Mouse (Mus musculus) embryonic facial prominence, embryonic 10.5 days (tissue): ENCODE measurements around the gene Pcca. TPM values are rescaled to one million over a fixed set of nuclear protein-coding genes. Genes with fewer than 3 reads are reported as not detected.

Experiments
- DNase-seq: peaks from one replicate; pipeline ENCODE4 v3.0.0-alpha.2; 2017; ENCODE audit warnings: low spot score
- H3K27ac ChIP-seq: fragments of 300-500 bp; sonication (generic); replicated peaks from 2 replicates; pipeline ENCODE4 v1.5.1; 2016; ENCODE audit warnings: mild to moderate bottlenecking
- H3K27me3 ChIP-seq: fragments of 300-500 bp; sonication (generic); replicated peaks from 2 replicates; pipeline ENCODE4 v1.6.1; 2016; ENCODE audit warnings: low read depth, mild to moderate bottlenecking; ENCODE audit not compliant: poor library complexity, severe bottlenecking
- H3K36me3 ChIP-seq: fragments of 300-500 bp; sonication (generic); replicated peaks from 2 replicates; pipeline ENCODE4 v1.6.1; 2016; ENCODE audit warnings: mild to moderate bottlenecking, moderate library complexity
- H3K4me1 ChIP-seq: fragments of 300-500 bp; sonication (generic); 2 replicates; pipeline ENCODE4 v1.6.1; 2016
- H3K4me3 ChIP-seq: fragments of 300-500 bp; sonication (generic); 2 replicates; pipeline ENCODE4 v1.5.1; 2016; ENCODE audit warnings: mild to moderate bottlenecking, moderate library complexity
- H3K9me3 ChIP-seq: fragments of 300-500 bp; sonication (generic); 2 replicates; pipeline ENCODE4 v1.6.1; 2016; ENCODE audit warnings: mild to moderate bottlenecking
- WGBS: fragments of 180-500 bp; shearing (Covaris S2); methylation state at CpG from one replicate; pipeline ENCODE4 v1.1.7; 2016; 5-methylcytosine and 5-hydroxymethylcytosine counted together
- polyA plus RNA-seq: library from polyadenylated mRNA; unstranded; fragments of >200 nt; fragmentation: Nextera tagmentation; extraction: Ambion mirVana; gene quantifications from 2 replicates; pipeline ENCODE4 v1.2.1, GENCODE M21; 2016

Pcca gene
- polyA plus RNA-seq, 1 experiment from 2014 or later, result 29.1 TPM

DNA sequence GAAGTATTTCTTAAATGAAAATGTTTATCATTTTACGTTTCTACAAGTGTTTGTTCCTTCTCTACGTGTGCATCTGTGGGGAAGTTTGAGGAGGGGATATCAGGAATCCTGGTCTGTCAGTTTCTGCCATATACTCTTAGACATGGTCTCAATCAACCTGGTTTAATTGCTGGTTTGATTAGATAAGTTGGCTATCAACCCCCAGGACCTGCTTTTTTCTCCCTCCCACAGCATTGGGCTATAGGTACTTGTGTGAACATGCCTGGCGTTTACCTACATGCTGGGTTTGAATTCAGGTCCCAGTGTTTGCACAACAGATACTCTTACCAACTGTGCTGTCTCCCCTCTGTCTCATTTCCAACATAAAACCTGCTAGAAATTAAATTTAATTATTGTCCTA, 78.2 kb downstream of the Pcca start:
- no peak for DNase-seq
- Histone ChIP-seq H3K27me3 (no peaks in the 10 kb centered on the region), H3K27ac (no peak overlapping the region), H3K4me3 (no peak overlapping the region), H3K36me3 (no peaks in the 10 kb centered on the region), H3K4me1 (0 out of 2 replicates have a peak, but pooled peaks cover 3% of the 10 kb centered on the region), H3K9me3 (no peaks in the 10 kb centered on the region)
- 85% methylated on average over 3 of the region's 3 CpGs for WGBS

GRCm38 (mm10) chr14:122617656-122618055, 83.5 kb downstream of the Pcca start:
- Histone ChIP-seq H3K36me3 (no peaks in the 10 kb centered on the region), H3K27ac (no peak overlapping the region), H3K4me3 (no peak overlapping the region), H3K4me1 (no peaks in the 10 kb centered on the region), H3K27me3 (no peaks in the 10 kb centered on the region), H3K9me3 (no peaks in the 10 kb centered on the region)
- DNase-seq, result no peak
- whole genome bisulfite sequencing, result 91% methylated on average over 2 of the region's 2 CpGs

DNA sequence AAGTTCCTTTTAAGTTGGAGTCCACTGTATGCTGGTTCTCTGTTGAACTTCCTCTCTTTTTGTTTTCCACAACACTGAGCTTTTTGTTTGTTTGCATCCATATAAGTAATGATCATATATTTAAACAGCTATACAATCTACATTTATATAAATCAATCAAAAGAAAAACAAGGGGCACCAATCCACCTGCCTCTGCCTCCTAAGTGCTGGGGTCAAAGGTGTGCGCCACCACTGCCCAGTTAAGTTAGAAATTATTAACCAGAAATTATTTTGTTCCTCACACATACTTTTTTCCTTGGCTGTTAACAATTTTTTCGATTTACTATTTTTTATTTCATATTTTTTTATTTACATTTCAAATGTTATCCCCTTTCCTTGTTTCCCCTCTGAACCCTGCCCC, 99.3 kb downstream of the Pcca start:
- no peaks in the 10 kb centered on the region for H3K9me3 ChIP-seq
- no peaks in the 10 kb centered on the region for H3K27me3 ChIP-seq
- WGBS, result 87% methylated on average over 2 of the region's 2 CpGs
- H3K36me3 ChIP-seq, result no peaks in the 10 kb centered on the region
- H3K4me1 ChIP-seq, result peaks cover 11% of the 10 kb centered on the region
- no peak for DNase-seq
- H3K4me3 ChIP-seq, result no peak overlapping the region
- no peak overlapping the region for H3K27ac ChIP-seq

DNA sequence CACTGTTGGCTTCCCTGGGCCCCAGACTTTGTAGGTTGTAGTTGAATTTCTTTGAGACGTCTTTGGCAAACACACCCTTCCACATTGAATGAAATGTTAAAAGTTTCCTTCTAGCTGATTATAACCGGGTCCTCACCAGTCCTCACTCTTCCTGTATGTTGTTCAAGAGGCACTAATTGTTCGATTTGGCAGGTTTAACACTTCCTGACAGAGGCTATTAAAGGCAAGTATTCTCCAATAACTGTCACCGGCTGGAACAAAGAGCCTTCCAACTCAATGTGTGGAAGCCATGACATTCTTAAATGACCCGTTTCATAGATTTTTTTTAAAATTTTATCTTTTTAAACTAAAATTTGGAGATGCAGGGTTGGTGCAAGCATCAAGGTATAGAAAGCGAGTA, 102.5 kb downstream of the Pcca start:
- no peaks in the 10 kb centered on the region for H3K9me3 ChIP-seq
- H3K4me3 ChIP-seq, result no peak overlapping the region
- 52% methylated on average over 6 of the region's 6 CpGs for WGBS
- H3K4me1 ChIP-seq, result peaks cover 11% of the 10 kb centered on the region
- no peak for DNase-seq
- no peaks in the 10 kb centered on the region for H3K27me3 ChIP-seq
- H3K27ac ChIP-seq, result no peak overlapping the region
- H3K36me3 ChIP-seq, result no peaks in the 10 kb centered on the region

DNA sequence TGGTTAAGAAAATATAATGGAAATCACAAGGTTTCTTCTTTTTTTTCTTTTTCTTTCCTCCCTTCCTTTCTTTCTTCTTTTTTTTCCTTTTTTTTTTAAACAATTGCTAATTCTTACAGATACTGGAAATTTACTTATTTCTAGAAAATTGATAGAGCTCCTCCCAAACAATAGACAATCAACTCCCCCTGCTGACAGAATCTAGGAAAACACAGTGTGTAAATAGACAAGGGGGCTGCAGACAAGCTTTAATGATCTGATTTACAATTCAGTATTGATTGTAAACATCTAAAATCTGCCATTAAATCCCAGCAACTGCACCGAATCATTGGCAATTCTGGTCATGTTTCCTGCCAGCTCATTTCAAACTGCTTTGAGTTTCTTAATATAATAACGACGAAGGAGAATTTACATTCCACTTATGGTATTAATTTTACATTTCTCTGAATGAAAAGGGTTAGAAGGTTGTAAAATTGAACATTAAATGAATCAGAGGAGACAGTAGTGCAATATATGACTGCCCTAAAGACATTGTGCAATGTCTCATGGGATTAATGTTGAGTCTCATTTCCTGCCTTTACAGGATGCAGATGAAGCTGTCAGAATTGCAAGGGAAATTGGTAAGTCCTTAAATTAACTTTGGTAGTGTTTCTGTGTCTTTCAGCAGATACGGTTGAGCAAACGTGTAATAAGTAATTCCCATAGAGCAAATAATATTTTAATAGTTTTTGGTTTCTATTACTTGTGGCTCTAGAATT, 103.9 kb downstream of the Pcca start:
- Histone ChIP-seq H3K4me1 (peaks cover 11% of the 10 kb centered on the region), H3K27me3 (no peaks in the 10 kb centered on the region), H3K4me3 (no peak overlapping the region), H3K27ac (no peak overlapping the region), H3K9me3 (no peaks in the 10 kb centered on the region), H3K36me3 (no peaks in the 10 kb centered on the region)
- 74% methylated on average over 5 of the region's 5 CpGs for WGBS
- DNase-seq, result no peak

GRCm38 (mm10) chr14:122639168-122639720, 105.1 kb downstream of the Pcca start:
- 92% methylated on average over 2 of the region's 2 CpGs for WGBS
- no peak overlapping the region for H3K27ac ChIP-seq
- H3K9me3 ChIP-seq, result no peaks in the 10 kb centered on the region
- H3K27me3 ChIP-seq, result no peaks in the 10 kb centered on the region
- no peaks in the 10 kb centered on the region for H3K36me3 ChIP-seq
- no peak overlapping the region for H3K4me3 ChIP-seq
- no peak for DNase-seq
- peaks cover 11% of the 10 kb centered on the region for H3K4me1 ChIP-seq

DNA sequence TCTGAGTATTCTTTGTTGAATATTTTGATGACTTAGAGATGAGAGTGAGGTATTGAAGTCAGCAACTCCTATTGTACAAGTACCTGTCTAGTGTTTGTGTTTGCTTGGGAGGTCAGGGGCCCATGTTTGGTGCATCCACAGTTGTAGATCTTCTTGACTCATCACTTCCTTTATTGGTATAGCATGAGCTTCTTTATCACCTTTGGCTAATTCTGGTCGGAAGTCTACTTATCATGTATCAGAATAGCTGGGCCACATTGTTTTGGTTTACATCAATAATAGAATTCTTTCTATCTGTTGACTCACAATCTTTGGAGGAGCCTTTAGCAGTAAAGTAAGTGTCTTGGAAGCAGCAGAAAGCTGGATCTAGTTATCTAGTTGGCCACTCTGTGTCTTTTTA, 108.3 kb downstream of the Pcca start:
- H3K4me3 ChIP-seq, result no peak overlapping the region
- no peaks in the 10 kb centered on the region for H3K36me3 ChIP-seq
- DNase-seq, result no peak
- no peaks in the 10 kb centered on the region for H3K9me3 ChIP-seq
- H3K27me3 ChIP-seq, result no peaks in the 10 kb centered on the region
- WGBS, result 90% methylated on average over 1 of the region's 1 CpGs
- peaks cover 1% of the 10 kb centered on the region for H3K4me1 ChIP-seq
- no peak overlapping the region for H3K27ac ChIP-seq

- WGBS, result 82% methylated on average over 1 of the region's 1 CpGs
- H3K27ac ChIP-seq, result no peak overlapping the region
- H3K9me3 ChIP-seq, result no peaks in the 10 kb centered on the region
- H3K4me1 ChIP-seq, result no peaks in the 10 kb centered on the region
- no peaks in the 10 kb centered on the region; the same call in 1 of the 2 replicates for H3K36me3 ChIP-seq
- DNase-seq, result no peak
- no peaks in the 10 kb centered on the region for H3K27me3 ChIP-seq
- H3K4me3 ChIP-seq, result no peak overlapping the region
Measured at GRCm38 (mm10) chr14:122648214-122648613, 114.1 kb downstream of the Pcca start.

DNA sequence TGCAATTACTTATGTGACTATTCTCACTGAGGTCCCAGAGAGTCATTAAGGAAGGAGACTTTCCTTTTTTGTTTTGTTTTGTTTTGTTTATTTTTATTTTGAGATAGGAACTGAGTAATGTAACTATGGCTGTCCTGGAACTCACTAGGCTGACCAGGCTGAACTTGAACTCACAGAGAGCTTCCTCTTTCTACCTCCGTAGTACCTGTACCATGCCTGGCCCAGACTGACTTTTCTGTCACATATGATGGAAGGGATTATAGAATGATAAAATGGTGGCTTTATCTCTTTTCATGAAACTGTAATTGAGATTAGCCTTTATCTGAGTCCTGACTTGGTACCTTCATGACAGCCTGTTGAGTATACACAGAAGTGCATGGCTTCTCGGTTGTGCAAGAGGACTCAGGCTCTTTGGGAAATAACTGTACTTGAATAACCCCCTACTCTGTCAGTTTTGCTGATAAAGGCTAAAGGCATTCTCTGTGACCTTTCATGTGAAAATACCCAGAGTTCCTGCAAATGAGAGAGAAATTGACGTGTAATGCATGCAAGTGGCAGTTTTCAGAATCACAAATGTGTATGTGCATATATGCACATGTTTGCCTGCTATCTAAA, 115.3 kb downstream of the Pcca start:
- Histone ChIP-seq H3K4me1 (no peaks in the 10 kb centered on the region), H3K9me3 (no peaks in the 10 kb centered on the region), H3K36me3 (no peaks in the 10 kb centered on the region; the same call in 1 of the 2 replicates), H3K4me3 (no peak overlapping the region), H3K27ac (no peak overlapping the region), H3K27me3 (no peaks in the 10 kb centered on the region)
- no peak for DNase-seq
- WGBS, result 84% methylated on average over 3 of the region's 3 CpGs

GRCm38 (mm10) chr14:122651681-122652080, 117.6 kb downstream of the Pcca start:
- H3K27ac ChIP-seq, result no peak overlapping the region
- 87% methylated on average over 2 of the region's 2 CpGs for WGBS

GRCm38 (mm10) chr14:122675661-122676060, 141.5 kb downstream of the Pcca start:
- Histone ChIP-seq H3K27ac (no peak overlapping the region), H3K4me3 (no peak overlapping the region), H3K4me1 (no peaks in the 10 kb centered on the region), H3K36me3 (no peaks in the 10 kb centered on the region), H3K9me3 (no peaks in the 10 kb centered on the region), H3K27me3 (no peaks in the 10 kb centered on the region)
- DNase-seq, result no peak
- 85% methylated on average over 3 of the region's 3 CpGs for WGBS

More at GRCm38 (mm10) chr14:122651681-122652080, 117.6 kb downstream of the Pcca start:
- Histone ChIP-seq H3K4me3 (no peak overlapping the region), H3K27me3 (no peaks in the 10 kb centered on the region), H3K9me3 (no peaks in the 10 kb centered on the region), H3K36me3 (no peaks in the 10 kb centered on the region; the same call in 1 of the 2 replicates), H3K4me1 (no peaks in the 10 kb centered on the region)
- no peak for DNase-seq

- no peak overlapping the region for H3K4me3 ChIP-seq
- DNase-seq, result no peak
Measured at GRCm38 (mm10) chr14:122683645-122684044, 149.5 kb downstream of the Pcca start.

GRCm38 (mm10) chr14:122684250-122684649, 150.1 kb downstream of the Pcca start:
- no peaks in the 10 kb centered on the region for H3K36me3 ChIP-seq
- H3K4me1 ChIP-seq, result peaks cover 4% of the 10 kb centered on the region
- no peaks in the 10 kb centered on the region for H3K27me3 ChIP-seq
- no peaks in the 10 kb centered on the region for H3K9me3 ChIP-seq
- no peak overlapping the region for H3K27ac ChIP-seq
- no peak overlapping the region for H3K4me3 ChIP-seq
- WGBS, result 83% methylated on average over 4 of the region's 4 CpGs
- DNase-seq, result no peak

More at GRCm38 (mm10) chr14:122683645-122684044, 149.5 kb downstream of the Pcca start:
- no peaks in the 10 kb centered on the region for H3K27me3 ChIP-seq
- no peak overlapping the region for H3K27ac ChIP-seq
- H3K9me3 ChIP-seq, result no peaks in the 10 kb centered on the region
- WGBS, result 93% methylated on average over 1 of the region's 1 CpGs
- no peaks in the 10 kb centered on the region for H3K36me3 ChIP-seq
- H3K4me1 ChIP-seq, result no peaks in the 10 kb centered on the region
